Mouse (Mus musculus) C2C12 (cell line): ENCODE results near the gene Morn1.
A peak's percentile ranks its signal among the peaks of the same experiment; 100 is the strongest.

Source experiments
- CTCF ChIP-seq: IDR thresholded peaks from one replicate; pipeline ENCODE4 v1.5.1; 2011; ENCODE audit not compliant: control insufficient read depth, insufficient read depth, insufficient read length
- FOSL1 ChIP-seq: IDR thresholded peaks from one replicate; pipeline ENCODE4 v1.8.0; 2011; ENCODE audit warnings: mild to moderate bottlenecking, low read length; ENCODE audit not compliant: poor library complexity, insufficient read depth, severe bottlenecking
- MAX ChIP-seq: IDR thresholded peaks from one replicate; pipeline ENCODE4 v1.6.1; 2011; ENCODE audit warnings: mild to moderate bottlenecking, control low read depth
- MYOD1 ChIP-seq: IDR thresholded peaks from one replicate; pipeline ENCODE4 v1.6.1; 2011; ENCODE audit warnings: low read depth; ENCODE audit not compliant: control insufficient read depth, insufficient read length
- MYOG ChIP-seq: IDR thresholded peaks from one replicate; pipeline ENCODE4 v1.6.1; 2011; ENCODE audit not compliant: control insufficient read depth, insufficient read length; ENCODE audit errors: extremely low read depth
- USF1 ChIP-seq: IDR thresholded peaks from one replicate; pipeline ENCODE4 v1.6.1; 2011; ENCODE audit warnings: low read depth, mild to moderate bottlenecking, control low read depth, moderate library complexity

GRCm38 (mm10) chr4:155126602-155127372 is 40.4 kb downstream of the Morn1 start:
- TF ChIP-seq CTCF: no peak
- TF ChIP-seq MYOG: no peak
- TF ChIP-seq MAX: no peak
- no peak for TF ChIP-seq USF1
- peak; percentile 68 for TF ChIP-seq MYOD1
- TF ChIP-seq FOSL1: peak; percentile 63
